Mouse (Mus musculus) myocyte (in vitro differentiated cells): ENCODE results near the gene Lrp5.

Experiments
- E2F4 ChIP-seq: IDR thresholded peaks from one replicate; pipeline ENCODE4 v1.6.1; 2011; ENCODE audit warnings: mild to moderate bottlenecking, control low read depth, moderate library complexity; ENCODE audit not compliant: insufficient read depth
- MAX ChIP-seq: IDR thresholded peaks from one replicate; pipeline ENCODE4 v1.6.1; 2011; ENCODE audit warnings: low read depth, mild to moderate bottlenecking, control low read depth
- MYOD1 ChIP-seq, 3 experiments: IDR thresholded peaks; one replicate each; pipeline ENCODE4 v1.6.1; 2011; ENCODE audit warnings: control low read depth in 2 of 3, low read depth in 2 of 3, mild to moderate bottlenecking in 2 of 3, moderate library complexity in 1 of 3; ENCODE audit not compliant: insufficient read length in 2 of 3, control insufficient read depth in 1 of 3
- MYOG ChIP-seq, 3 experiments: IDR thresholded peaks; one replicate each; pipeline ENCODE4 v1.6.1; 2011; ENCODE audit warnings: control low read depth in 2 of 3, low read depth in 2 of 3, mild to moderate bottlenecking in 2 of 3; ENCODE audit not compliant: insufficient read length in 2 of 3, control insufficient read depth in 1 of 3, insufficient read depth in 1 of 3
- POLR2A ChIP-seq: IDR thresholded peaks from one replicate; pipeline ENCODE4 v1.6.1; 2011; ENCODE audit warnings: low read depth, mild to moderate bottlenecking, control low read depth, moderate library complexity; ENCODE audit not compliant: insufficient read length
- POLR2AphosphoS2 ChIP-seq: IDR thresholded peaks from one replicate; pipeline ENCODE4 v1.6.1; 2011; ENCODE audit warnings: low read depth, control low read depth; ENCODE audit not compliant: insufficient read length
- REST ChIP-seq: IDR thresholded peaks from one replicate; pipeline ENCODE4 v1.6.1; 2011; ENCODE audit warnings: mild to moderate bottlenecking, control low read depth, moderate library complexity; ENCODE audit not compliant: insufficient read depth, insufficient read length
- SRF ChIP-seq: IDR thresholded peaks from one replicate; pipeline ENCODE4 v1.6.1; 2011; ENCODE audit warnings: low read depth; ENCODE audit not compliant: control insufficient read depth, insufficient read length
- TCF12 ChIP-seq: IDR thresholded peaks from one replicate; pipeline ENCODE4 v1.6.1; 2011; ENCODE audit warnings: mild to moderate bottlenecking, control low read depth; ENCODE audit not compliant: poor library complexity, insufficient read depth, severe bottlenecking
- TCF3 ChIP-seq: IDR thresholded peaks from one replicate; pipeline ENCODE4 v1.6.1; 2011; ENCODE audit warnings: low read depth, control low read depth; ENCODE audit not compliant: insufficient read length
- USF1 ChIP-seq: IDR thresholded peaks from one replicate; pipeline ENCODE4 v1.6.1; 2011; ENCODE audit warnings: low read depth, mild to moderate bottlenecking, control low read depth, moderate library complexity

DNA sequence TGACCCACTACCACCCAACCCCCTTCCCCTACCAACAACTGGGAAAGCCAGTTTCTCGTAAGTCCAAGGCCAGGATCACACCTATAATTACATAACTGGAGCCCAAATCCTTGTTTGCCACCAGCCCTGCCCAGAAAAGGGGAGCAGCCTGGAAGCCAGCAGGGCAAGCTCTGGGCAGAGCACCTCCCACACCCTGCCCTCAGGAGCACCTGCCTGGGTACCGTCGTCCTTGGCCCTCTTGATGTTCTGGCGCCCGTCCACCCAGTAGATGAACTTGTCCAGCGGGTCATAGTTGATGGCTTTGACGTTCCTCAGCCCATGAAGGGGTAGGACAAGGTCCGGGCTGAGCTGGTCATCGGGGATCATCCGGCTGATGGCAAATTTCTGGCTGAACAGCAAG, 76.5 kb downstream of the Lrp5 start:
- TF ChIP-seq POLR2A (no peak), TCF3 (no peak), POLR2AphosphoS2 (no peak), MYOD1 (IDR thresholded peaks at IDR 0.05; ENCODE audit: control insufficient read depth in 1 of 3, insufficient read length in 2 of 3, low read depth in 2 of 3) (no peak), MAX (no peak), E2F4 (no peak), USF1 (no peak), REST (no peak), TCF12 (no peak), SRF (no peak), MYOG (IDR thresholded peaks at IDR 0.05; ENCODE audit: control insufficient read depth in 1 of 3, insufficient read depth in 1 of 3, insufficient read length in 2 of 3, low read depth in 2 of 3) (no peak)
